Mouse (Mus musculus) left cerebral cortex, adult 11 months (tissue): ENCODE data around the gene Olfr770.
"Not testable (repeated sequence)": the region's sequence is repeated elsewhere in the genome, so short reads cannot be mapped to it uniquely, and the experiment has no call there.

Experiments used
- DNase-seq: peaks from one replicate; pipeline ENCODE4 v3.0.0; 2022; ENCODE audit warnings: low spot score

Gene Olfr770

GRCm38 (mm10) chr10:129138898-129139297, at the start of gene Olfr770:
Olfr770 (minus strand) TSS chr10:129138998.
- no peak for DNase-seq

GRCm38 (mm10) chr10:129187319-129187718, 48.5 kb upstream of the Olfr770 start, which contains the start of gene Olfr773:
Olfr773 (minus strand) TSS chr10:129187419.
- not testable (repeated sequence) for DNase-seq

- not testable (repeated sequence) for DNase-seq
Observed at GRCm38 (mm10) chr10:129177821-129178220, 39.0 kb upstream of the Olfr770 start, which contains the start of gene Olfr772. Olfr772 (minus strand) TSS chr10:129177921.

GRCm38 (mm10) chr10:129164651-129165050, 25.9 kb upstream of the Olfr770 start, which contains the start of gene Olfr771:
Olfr771 (minus strand) TSS chr10:129164751.
- no peak for DNase-seq

- DNase-seq: no peak
Observed at GRCm38 (mm10) chr10:129117761-129118160, 21.0 kb downstream of the Olfr770 start, which contains the start of gene Olfr769. Olfr769 (minus strand) TSS chr10:129117861.

- no peak for DNase-seq
Observed at GRCm38 (mm10) chr10:129115146-129115545, 23.7 kb downstream of the Olfr770 start.

GRCm38 (mm10) chr10:129101231-129101630, 37.6 kb downstream of the Olfr770 start:
- DNase-seq: no peak

- no peak for DNase-seq
Observed at GRCm38 (mm10) chr10:129099275-129099674, 39.5 kb downstream of the Olfr770 start, which contains the start of gene Olfr768. Olfr768 (minus strand) TSS chr10:129099375.

GRCm38 (mm10) chr10:129082810-129083209, 56.0 kb downstream of the Olfr770 start, which contains the start of gene Olfr767:
Olfr767 (minus strand) TSS chr10:129082910.
- DNase-seq: not testable (repeated sequence)
